Mouse (Mus musculus): ENCODE measurements around the gene Mpig6b.

GRCm38 (mm10) chr17:35023221-35023620 lies 42.8 kb downstream of the Mpig6b start:
- TF ChIP-seq CTCF (IDR thresholded peaks at IDR 0.05) (no peak), POLR2A (IDR thresholded peaks at IDR 0.05; ENCODE audit: insufficient read depth, low read depth, low read length) (no peak), EP300 (IDR thresholded peaks at IDR 0.05; ENCODE audit: insufficient read depth, low read depth, low read length) (no peak)

All from heart, adult 2 months (tissue).